Mouse (Mus musculus): ENCODE data around the gene H2bfm. TPM values are rescaled to one million over a fixed set of nuclear protein-coding genes. Genes with fewer than 3 reads are reported as not detected.

Gene H2bfm
- not detected for polyA plus RNA-seq (2017; shearing (Covaris generic))

GRCm38 (mm10) chrX:136927031-136927430 lies at the start of gene H2bfm:
Gene H2bfm, plus strand, starts transcription at chrX:136927325.

DNA sequence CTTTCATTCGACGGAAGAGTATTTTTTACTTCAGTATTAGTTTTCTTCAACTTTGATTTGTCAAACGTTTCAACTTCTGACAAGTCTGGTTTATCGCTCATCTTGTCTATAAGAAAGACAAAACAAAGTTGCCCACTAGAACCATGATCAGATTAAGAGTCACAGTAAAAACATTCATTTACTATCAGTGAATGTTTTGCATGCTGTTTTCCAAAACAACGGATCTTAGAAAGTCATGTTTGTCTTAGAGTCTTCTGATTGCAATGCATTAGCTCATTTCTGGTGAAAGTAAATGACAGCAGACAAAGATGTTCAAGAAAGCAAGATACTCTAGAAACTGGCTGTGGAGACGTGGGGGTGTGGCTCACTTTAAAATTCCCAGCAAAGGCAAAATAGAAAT lies 48.3 kb downstream of the H2bfm start, which contains the start of gene Tmsb15b2:
Gene Tmsb15b2, minus strand, starts transcription at position 101 of the 400 bp plus-strand sequence.

DNA sequence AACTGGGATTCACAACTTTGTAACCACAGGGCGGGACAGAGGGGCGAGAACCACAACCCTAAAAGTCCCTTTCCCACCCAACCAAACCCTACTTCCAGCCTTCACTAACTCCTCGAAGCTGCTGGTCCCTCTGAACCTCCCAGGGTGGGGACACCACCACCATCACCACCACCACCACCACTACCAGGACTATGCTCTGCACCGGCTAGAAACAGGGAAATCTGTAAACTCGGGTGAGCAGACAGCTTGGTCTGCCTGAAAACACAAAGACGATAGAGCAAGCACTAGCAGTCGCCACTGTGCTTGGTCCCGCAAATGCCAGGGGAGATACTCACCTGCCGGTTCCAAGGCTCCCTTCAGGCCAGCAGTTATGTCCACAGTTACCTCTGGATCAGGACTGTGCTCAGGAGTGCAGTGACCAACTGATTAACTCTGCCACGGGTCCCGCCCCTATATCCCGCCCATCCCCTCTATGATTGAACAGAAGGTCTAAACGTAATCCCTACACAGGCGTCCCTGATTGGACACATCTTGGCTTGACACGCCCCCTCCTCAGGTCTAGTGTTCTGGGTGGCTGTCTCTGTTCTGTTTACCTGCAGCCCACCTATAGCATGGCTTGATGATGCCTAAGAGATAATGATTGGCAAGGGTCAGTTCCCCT lies 49.4 kb downstream of the H2bfm start, which contains the start of the genes Tmsb15l and Tmsb15b1:
Gene Tmsb15l, minus strand, starts transcription at position 446 of the 661 bp plus-strand sequence.
Gene Tmsb15b1, minus strand, starts transcription at position 451 of the 661 bp plus-strand sequence.

Other genes with a start within 250 kb of the H2bfm start
- gene Tceal1, start 219.3 kb upstream of the H2bfm start, polyA plus RNA-seq (2017; shearing (Covaris generic)): 0.21 TPM
- 93.0 TPM for gene Morf4l2, start 183.6 kb upstream of the H2bfm start, polyA plus RNA-seq (2017; shearing (Covaris generic))
- gene Glra4, start 147.2 kb upstream of the H2bfm start, polyA plus RNA-seq (2017; shearing (Covaris generic)): not detected
- gene Plp1, start 104.7 kb upstream of the H2bfm start, polyA plus RNA-seq (2017; shearing (Covaris generic)): 3.0 TPM
- not detected for gene Rab9b, start 58.6 kb upstream of the H2bfm start, polyA plus RNA-seq (2017; shearing (Covaris generic))
- 65.9 TPM for gene Tmsb15b2, start 48.2 kb downstream of the H2bfm start, polyA plus RNA-seq (2017; shearing (Covaris generic))
- 5.0 TPM for gene Tmsb15l, start 49.5 kb downstream of the H2bfm start, polyA plus RNA-seq (2017; shearing (Covaris generic))
- gene Tmsb15b1, start 49.5 kb downstream of the H2bfm start, polyA plus RNA-seq (2017; shearing (Covaris generic)): 24.3 TPM
- 67.7 TPM for gene Zcchc18, start 65.8 kb downstream of the H2bfm start, polyA plus RNA-seq (2017; shearing (Covaris generic))
- 20.4 TPM for gene Slc25a53, start 111.0 kb downstream of the H2bfm start, polyA plus RNA-seq (2017; shearing (Covaris generic))
- gene Fam199x, start 122.3 kb downstream of the H2bfm start, polyA plus RNA-seq (2017; shearing (Covaris generic)): 5.7 TPM
- gene Esx1, start 194.8 kb downstream of the H2bfm start, polyA plus RNA-seq (2017; shearing (Covaris generic)): not detected

All from inflammation-experienced regulatory T-cells, adult 16 weeks (primary cell).